Mouse (Mus musculus): ENCODE data around the gene Upk3a. TPM values are rescaled to one million over a fixed set of nuclear protein-coding genes. Genes with fewer than 3 reads are reported as not detected.

Gene Upk3a
- polyA plus RNA-seq, 1 experiment from 2014 or later = 2.4 TPM

- Histone ChIP-seq H3K36me3 (ENCODE audit: insufficient read depth) (peaks cover 27% of the 10 kb centered on the region; the same call in 1 of the 2 replicates), H3K4me1 (ENCODE audit: insufficient read depth) (peaks cover 9% of the 10 kb centered on the region; the same call in 1 of the 2 replicates), H3K4me2 (0 out of 2 replicates have a peak overlapping the region, but pooled peaks have one; percentile 27), H3K27ac (ENCODE audit: low read depth) (peak overlapping the region; percentile 85), H3K27me3 (ENCODE audit: insufficient read depth, low read length) (no peaks in the 10 kb centered on the region), H3K9me3 (ENCODE audit: low read depth, low read length) (no peaks in the 10 kb centered on the region), H3K4me3 (ENCODE audit: low read depth, low read length) (no peak overlapping the region), H3K9ac (0 out of 2 replicates have a peak overlapping the region, but pooled peaks have one; percentile 25)
- DNase-seq (peak; percentile 11), ATAC-seq (ENCODE audit: insufficient read depth) (no peak)
- no peak for TF ChIP-seq CTCF (IDR thresholded peaks at IDR 0.05; ENCODE audit: low read depth)
- 47% methylated on average over 5 of the region's 5 CpGs for WGBS
These were observed 26.2 kb downstream of the Upk3a start for GRCm38 (mm10) chr15:85043116-85043515.

GRCm38 (mm10) chr15:85043761-85044160 lies 26.8 kb downstream of the Upk3a start:
- Histone ChIP-seq H3K36me3 (ENCODE audit: insufficient read depth) (peaks cover 34% of the 10 kb centered on the region), H3K9me3 (ENCODE audit: low read depth, low read length) (no peaks in the 10 kb centered on the region), H3K27me3 (ENCODE audit: insufficient read depth, low read length) (no peaks in the 10 kb centered on the region), H3K9ac (peak overlapping the region; percentile 20; the same call in 1 of the 2 replicates), H3K4me2 (0 out of 2 replicates have a peak overlapping the region, but pooled peaks have one; percentile 27), H3K4me3 (ENCODE audit: low read depth, low read length) (no peak overlapping the region), H3K27ac (ENCODE audit: low read depth) (no peak overlapping the region), H3K4me1 (ENCODE audit: insufficient read depth) (peaks cover 9% of the 10 kb centered on the region; the same call in 1 of the 2 replicates)
- 57% methylated on average over 5 of the region's 5 CpGs for WGBS
- TF ChIP-seq CTCF (IDR thresholded peaks at IDR 0.05; ENCODE audit: low read depth) = no peak
- no peak for DNase-seq
- no peak for ATAC-seq (ENCODE audit: insufficient read depth)

GRCm38 (mm10) chr15:85046230-85046950 lies 29.4 kb downstream of the Upk3a start:
- no peaks in the 10 kb centered on the region for H3K27me3 ChIP-seq (ENCODE audit: insufficient read depth, low read length)
- no peak for ATAC-seq (ENCODE audit: insufficient read depth)
- H3K4me3 ChIP-seq (ENCODE audit: low read depth, low read length) = no peak overlapping the region
- peaks cover 9% of the 10 kb centered on the region; the same call in 1 of the 2 replicates for H3K4me1 ChIP-seq (ENCODE audit: insufficient read depth)
- no peak overlapping the region for H3K9ac ChIP-seq
- H3K4me2 ChIP-seq = no peak overlapping the region
- H3K27ac ChIP-seq (ENCODE audit: low read depth) = no peak overlapping the region
- peaks cover 58% of the 10 kb centered on the region for H3K36me3 ChIP-seq (ENCODE audit: insufficient read depth)
- no peak for TF ChIP-seq CTCF (IDR thresholded peaks at IDR 0.05; ENCODE audit: low read depth)
- 91% methylated on average over 14 of the region's 14 CpGs for WGBS
- no peaks in the 10 kb centered on the region for H3K9me3 ChIP-seq (ENCODE audit: low read depth, low read length)
- DNase-seq = no peak

- no peaks in the 10 kb centered on the region for H3K9me3 ChIP-seq (ENCODE audit: low read depth, low read length)
- TF ChIP-seq CTCF (IDR thresholded peaks at IDR 0.05; ENCODE audit: low read depth) = no peak
- no peak overlapping the region for H3K9ac ChIP-seq
- H3K27ac ChIP-seq (ENCODE audit: low read depth) = no peak overlapping the region
- no peaks in the 10 kb centered on the region for H3K27me3 ChIP-seq (ENCODE audit: insufficient read depth, low read length)
- no peak overlapping the region for H3K4me3 ChIP-seq (ENCODE audit: low read depth, low read length)
- WGBS = 82% methylated on average over 4 of the region's 4 CpGs
- ATAC-seq (ENCODE audit: insufficient read depth) (no peak), DNase-seq (no peak)
- peaks cover 70% of the 10 kb centered on the region for H3K36me3 ChIP-seq (ENCODE audit: insufficient read depth)
- no peak overlapping the region for H3K4me2 ChIP-seq
- H3K4me1 ChIP-seq (ENCODE audit: insufficient read depth) = 0 out of 2 replicates have a peak, but pooled peaks cover 4% of the 10 kb centered on the region
These were observed 30.9 kb downstream of the Upk3a start for GRCm38 (mm10) chr15:85047865-85048264.

- ATAC-seq (ENCODE audit: insufficient read depth) (no peak), DNase-seq (no peak)
- TF ChIP-seq CTCF (IDR thresholded peaks at IDR 0.05; ENCODE audit: low read depth) = no peak
- 82% methylated on average over 1 of the region's 1 CpGs for WGBS
- Histone ChIP-seq H3K9ac (no peak overlapping the region), H3K9me3 (ENCODE audit: low read depth, low read length) (no peaks in the 10 kb centered on the region), H3K27me3 (ENCODE audit: insufficient read depth, low read length) (no peaks in the 10 kb centered on the region), H3K4me2 (no peak overlapping the region), H3K4me3 (ENCODE audit: low read depth, low read length) (no peak overlapping the region), H3K27ac (ENCODE audit: low read depth) (no peak overlapping the region), H3K36me3 (ENCODE audit: insufficient read depth) (peaks cover 85% of the 10 kb centered on the region), H3K4me1 (ENCODE audit: insufficient read depth) (no peaks in the 10 kb centered on the region)
These were observed 32.8 kb downstream of the Upk3a start for GRCm38 (mm10) chr15:85049758-85050157.

GRCm38 (mm10) chr15:85054098-85054497 lies 37.2 kb downstream of the Upk3a start:
- Histone ChIP-seq H3K27me3 (ENCODE audit: insufficient read depth, low read length) (no peaks in the 10 kb centered on the region), H3K36me3 (ENCODE audit: insufficient read depth) (peaks cover 75% of the 10 kb centered on the region), H3K27ac (ENCODE audit: low read depth) (no peak overlapping the region), H3K4me2 (no peak overlapping the region), H3K4me3 (ENCODE audit: low read depth, low read length) (no peak overlapping the region), H3K9me3 (ENCODE audit: low read depth, low read length) (no peaks in the 10 kb centered on the region), H3K4me1 (ENCODE audit: insufficient read depth) (no peaks in the 10 kb centered on the region), H3K9ac (no peak overlapping the region)
- 92% methylated on average over 3 of the region's 3 CpGs for WGBS
- DNase-seq = no peak
- no peak for ATAC-seq (ENCODE audit: insufficient read depth)
- no peak for TF ChIP-seq CTCF (IDR thresholded peaks at IDR 0.05; ENCODE audit: low read depth)

GRCm38 (mm10) chr15:85055186-85055585 lies 38.2 kb downstream of the Upk3a start:
- no peak for ATAC-seq (ENCODE audit: insufficient read depth)
- Histone ChIP-seq H3K36me3 (ENCODE audit: insufficient read depth) (peaks cover 74% of the 10 kb centered on the region), H3K9me3 (ENCODE audit: low read depth, low read length) (no peaks in the 10 kb centered on the region), H3K27ac (ENCODE audit: low read depth) (no peak overlapping the region), H3K9ac (no peak overlapping the region), H3K4me3 (ENCODE audit: low read depth, low read length) (no peak overlapping the region), H3K4me1 (ENCODE audit: insufficient read depth) (no peaks in the 10 kb centered on the region), H3K4me2 (no peak overlapping the region), H3K27me3 (ENCODE audit: insufficient read depth, low read length) (no peaks in the 10 kb centered on the region)
- no peak for TF ChIP-seq CTCF (IDR thresholded peaks at IDR 0.05; ENCODE audit: low read depth)
- DNase-seq = no peak
- WGBS = 81% methylated on average over 4 of the region's 4 CpGs

Data from lung, embryonic 14.5 days (tissue).